Mouse (Mus musculus) midbrain, embryonic 15.5 days (tissue): ENCODE results near the gene Mstn. TPM values are rescaled to one million over a fixed set of nuclear protein-coding genes. Genes with fewer than 3 reads are reported as not detected.

ENCODE experiments used
- polyA plus RNA-seq: library from polyadenylated mRNA; unstranded; fragments of >200 nt; fragmentation: Nextera tagmentation; extraction: Ambion mirVana; gene quantifications from 2 replicates; pipeline ENCODE4 v1.2.1, GENCODE M21; 2015

The Mstn gene
- polyA plus RNA-seq, 1 experiment from 2014 or later = 0.26 TPM

Other genes starting within 250 kb of the Mstn start
- 36.8 and 39.6 TPM in 2 replicates for gene Inpp1, start 244.0 kb upstream of the Mstn start, polyA plus RNA-seq
- 30.6 and 32.4 TPM in 2 replicates for gene Hibch, start 216.7 kb upstream of the Mstn start, polyA plus RNA-seq
- 2.7 and 3.4 TPM in 2 replicates for gene 1700019D03Rik, start 41.5 kb upstream of the Mstn start, polyA plus RNA-seq
- not detected in 2 replicates for gene 1700019A02Rik, start 126.0 kb downstream of the Mstn start, polyA plus RNA-seq
- gene Pms1, start 235.4 kb downstream of the Mstn start, polyA plus RNA-seq = 8.1 and 10.3 TPM in 2 replicates
- gene Ormdl1, start 235.5 kb downstream of the Mstn start, polyA plus RNA-seq = 63.0 and 63.7 TPM in 2 replicates
- not detected in 2 replicates for gene Gm28778, start 235.5 kb downstream of the Mstn start, polyA plus RNA-seq